Mouse (Mus musculus): Measurements from ENCODE around the gene Lpcat3. TPM values are rescaled to one million over a fixed set of nuclear protein-coding genes. Genes with fewer than 3 reads are reported as not detected.
A peak's percentile ranks its signal among the peaks of the same experiment; 100 is the strongest.
"Not testable (repeated sequence)": the region's sequence is repeated elsewhere in the genome, so short reads cannot be mapped to it uniquely, and the experiment has no call there.

The Lpcat3 gene
- polyA plus RNA-seq (2014; fragmentation: Nextera tagmentation; extraction: Ambion mirVana): 30.9 and 32.3 TPM in 2 replicates

GRCm38 (mm10) chr6:124662477-124663423 lies at the start of gene Lpcat3:
Gene Lpcat3 (plus strand): TSS chr6:124663027.
- peak within 1 kb of the TSS; percentile 67 for H3K9ac ChIP-seq (ENCODE audit: low read length)
- no peaks in the 10 kb centered on the region for H3K27me3 ChIP-seq (ENCODE audit: control insufficient read depth, insufficient read depth, low read length)
- H3K4me3 ChIP-seq (ENCODE audit: low read depth, low read length): peak within 1 kb of the TSS; percentile 67
- ATAC-seq (ENCODE audit: low FRiP score) (peak; percentile 97), DNase-seq (ENCODE audit: low spot score, missing footprints) (peak; percentile 99)
- H3K36me3 ChIP-seq (ENCODE audit: control insufficient read depth, insufficient read depth, low read length): no peaks in the 10 kb centered on the region
- peak within 1 kb of the TSS; percentile 70 for H3K4me2 ChIP-seq
- H3K4me1 ChIP-seq (ENCODE audit: control insufficient read depth, insufficient read depth, low read length): no peaks in the 10 kb centered on the region; the same call in 1 of the 2 replicates
- peak within 1 kb of the TSS; percentile 51; the same call in 1 of the 2 replicates for H3K27ac ChIP-seq (ENCODE audit: low read depth, low read length)
- no peaks in the 10 kb centered on the region for H3K9me3 ChIP-seq (ENCODE audit: control insufficient read depth, low read length)
- WGBS: under 1% methylated on average over 62 of the region's 87 CpGs

- Histone ChIP-seq H3K4me1 (ENCODE audit: control insufficient read depth, insufficient read depth, low read length) (no peaks in the 10 kb centered on the region), H3K27ac (ENCODE audit: low read depth, low read length) (no peak overlapping the region), H3K9me3 (ENCODE audit: control insufficient read depth, low read length) (no peaks in the 10 kb centered on the region), H3K9ac (ENCODE audit: low read length) (no peak overlapping the region), H3K4me3 (ENCODE audit: low read depth, low read length) (no peak overlapping the region), H3K27me3 (ENCODE audit: control insufficient read depth, insufficient read depth, low read length) (no peaks in the 10 kb centered on the region), H3K36me3 (ENCODE audit: control insufficient read depth, insufficient read depth, low read length) (no peaks in the 10 kb centered on the region), H3K4me2 (no peak overlapping the region)
- WGBS: 90% methylated on average over 13 of the region's 13 CpGs
- ATAC-seq (ENCODE audit: low FRiP score) (no peak), DNase-seq (ENCODE audit: low spot score, missing footprints) (no peak)
These were observed 37.2 kb upstream of the Lpcat3 start for GRCm38 (mm10) chr6:124625612-124626011.

- WGBS: 19% methylated on average over 1 of the region's 1 CpGs
- H3K36me3 ChIP-seq (ENCODE audit: control insufficient read depth, insufficient read depth, low read length); H3K4me3 ChIP-seq (ENCODE audit: low read depth, low read length); H3K27ac ChIP-seq (ENCODE audit: low read depth, low read length); DNase-seq (ENCODE audit: low spot score, missing footprints); ATAC-seq (ENCODE audit: low FRiP score); H3K4me2 ChIP-seq; H3K9ac ChIP-seq (ENCODE audit: low read length); H3K4me1 ChIP-seq (ENCODE audit: control insufficient read depth, insufficient read depth, low read length); H3K27me3 ChIP-seq (ENCODE audit: control insufficient read depth, insufficient read depth, low read length); H3K9me3 ChIP-seq (ENCODE audit: control insufficient read depth, low read length): not testable (repeated sequence)
These were observed 36.6 kb upstream of the Lpcat3 start for GRCm38 (mm10) chr6:124626184-124626583.

- DNase-seq (ENCODE audit: low spot score, missing footprints) (no peak), ATAC-seq (ENCODE audit: low FRiP score) (no peak)
- no peak overlapping the region for H3K9ac ChIP-seq (ENCODE audit: low read length)
- H3K27me3 ChIP-seq (ENCODE audit: control insufficient read depth, insufficient read depth, low read length): no peaks in the 10 kb centered on the region
- H3K36me3 ChIP-seq (ENCODE audit: control insufficient read depth, insufficient read depth, low read length): no peaks in the 10 kb centered on the region
- H3K9me3 ChIP-seq (ENCODE audit: control insufficient read depth, low read length): no peaks in the 10 kb centered on the region
- H3K4me1 ChIP-seq (ENCODE audit: control insufficient read depth, insufficient read depth, low read length): no peaks in the 10 kb centered on the region
- no peak overlapping the region for H3K4me3 ChIP-seq (ENCODE audit: low read depth, low read length)
- H3K27ac ChIP-seq (ENCODE audit: low read depth, low read length): no peak overlapping the region
- 96% methylated on average over 4 of the region's 4 CpGs for WGBS
- no peak overlapping the region for H3K4me2 ChIP-seq
These were observed 32.1 kb upstream of the Lpcat3 start for GRCm38 (mm10) chr6:124630763-124631162.

- WGBS: 86% methylated on average over 2 of the region's 2 CpGs
- H3K9me3 ChIP-seq (ENCODE audit: control insufficient read depth, low read length); H3K9ac ChIP-seq (ENCODE audit: low read length); H3K4me1 ChIP-seq (ENCODE audit: control insufficient read depth, insufficient read depth, low read length); H3K4me2 ChIP-seq; ATAC-seq (ENCODE audit: low FRiP score); H3K36me3 ChIP-seq (ENCODE audit: control insufficient read depth, insufficient read depth, low read length); H3K4me3 ChIP-seq (ENCODE audit: low read depth, low read length); DNase-seq (ENCODE audit: low spot score, missing footprints); H3K27me3 ChIP-seq (ENCODE audit: control insufficient read depth, insufficient read depth, low read length); H3K27ac ChIP-seq (ENCODE audit: low read depth, low read length): not testable (repeated sequence)
These were observed 26.8 kb upstream of the Lpcat3 start, which contains the start of gene C1s2 for GRCm38 (mm10) chr6:124635985-124636384. Gene C1s2 (minus strand): TSS chr6:124636085.

GRCm38 (mm10) chr6:124636858-124637460 lies 25.9 kb upstream of the Lpcat3 start:
- not testable (repeated sequence) for H3K9ac ChIP-seq (ENCODE audit: low read length); H3K4me1 ChIP-seq (ENCODE audit: control insufficient read depth, insufficient read depth, low read length); DNase-seq (ENCODE audit: low spot score, missing footprints); ATAC-seq (ENCODE audit: low FRiP score); H3K36me3 ChIP-seq (ENCODE audit: control insufficient read depth, insufficient read depth, low read length); H3K4me3 ChIP-seq (ENCODE audit: low read depth, low read length); H3K27ac ChIP-seq (ENCODE audit: low read depth, low read length); H3K9me3 ChIP-seq (ENCODE audit: control insufficient read depth, low read length); H3K27me3 ChIP-seq (ENCODE audit: control insufficient read depth, insufficient read depth, low read length); H3K4me2 ChIP-seq
- WGBS: 46% methylated on average over 6 of the region's 6 CpGs

GRCm38 (mm10) chr6:124640041-124640440 lies 22.8 kb upstream of the Lpcat3 start:
- no peaks in the 10 kb centered on the region for H3K4me1 ChIP-seq (ENCODE audit: control insufficient read depth, insufficient read depth, low read length)
- 91% methylated on average over 3 of the region's 4 CpGs for WGBS
- H3K9ac ChIP-seq (ENCODE audit: low read length): no peak overlapping the region
- no peak overlapping the region for H3K27ac ChIP-seq (ENCODE audit: low read depth, low read length)
- no peak overlapping the region for H3K4me2 ChIP-seq
- H3K27me3 ChIP-seq (ENCODE audit: control insufficient read depth, insufficient read depth, low read length): no peaks in the 10 kb centered on the region
- no peak for DNase-seq (ENCODE audit: low spot score, missing footprints)
- H3K36me3 ChIP-seq (ENCODE audit: control insufficient read depth, insufficient read depth, low read length): no peaks in the 10 kb centered on the region
- H3K4me3 ChIP-seq (ENCODE audit: low read depth, low read length): no peak overlapping the region
- ATAC-seq (ENCODE audit: low FRiP score): no peak
- H3K9me3 ChIP-seq (ENCODE audit: control insufficient read depth, low read length): no peaks in the 10 kb centered on the region

GRCm38 (mm10) chr6:124640997-124641396 lies 21.8 kb upstream of the Lpcat3 start:
- H3K9ac ChIP-seq (ENCODE audit: low read length): no peak overlapping the region
- no peak overlapping the region for H3K4me2 ChIP-seq
- H3K9me3 ChIP-seq (ENCODE audit: control insufficient read depth, low read length): no peaks in the 10 kb centered on the region
- no peaks in the 10 kb centered on the region for H3K36me3 ChIP-seq (ENCODE audit: control insufficient read depth, insufficient read depth, low read length)
- no peaks in the 10 kb centered on the region for H3K4me1 ChIP-seq (ENCODE audit: control insufficient read depth, insufficient read depth, low read length)
- WGBS: 37% methylated on average over 8 of the region's 8 CpGs
- H3K27me3 ChIP-seq (ENCODE audit: control insufficient read depth, insufficient read depth, low read length): no peaks in the 10 kb centered on the region
- ATAC-seq (ENCODE audit: low FRiP score) (no peak), DNase-seq (ENCODE audit: low spot score, missing footprints) (peak; percentile 87)
- no peak overlapping the region for H3K4me3 ChIP-seq (ENCODE audit: low read depth, low read length)
- no peak overlapping the region for H3K27ac ChIP-seq (ENCODE audit: low read depth, low read length)

GRCm38 (mm10) chr6:124646394-124646793 lies 16.4 kb upstream of the Lpcat3 start:
- no peak for ATAC-seq (ENCODE audit: low FRiP score)
- whole genome bisulfite sequencing: 71% methylated on average over 1 of the region's 1 CpGs

More at GRCm38 (mm10) chr6:124646394-124646793, 16.4 kb upstream of the Lpcat3 start:
- DNase-seq (ENCODE audit: low spot score, missing footprints): no peak
- Histone ChIP-seq H3K4me2 (no peak overlapping the region), H3K36me3 (ENCODE audit: control insufficient read depth, insufficient read depth, low read length) (no peaks in the 10 kb centered on the region), H3K9ac (ENCODE audit: low read length) (no peak overlapping the region), H3K4me1 (ENCODE audit: control insufficient read depth, insufficient read depth, low read length) (no peaks in the 10 kb centered on the region), H3K4me3 (ENCODE audit: low read depth, low read length) (no peak overlapping the region), H3K9me3 (ENCODE audit: control insufficient read depth, low read length) (no peaks in the 10 kb centered on the region), H3K27me3 (ENCODE audit: control insufficient read depth, insufficient read depth, low read length) (no peaks in the 10 kb centered on the region), H3K27ac (ENCODE audit: low read depth, low read length) (no peak overlapping the region)

Measured in midbrain, embryonic 11.5 days (tissue).